Mouse (Mus musculus): ENCODE measurements around the gene Prpf31. TPM values are rescaled to one million over a fixed set of nuclear protein-coding genes. Genes with fewer than 3 reads are reported as not detected.
"Not testable (repeated sequence)": the region's sequence is repeated elsewhere in the genome, so short reads cannot be mapped to it uniquely, and the experiment has no call there.

The Prpf31 gene
- polyA plus RNA-seq, 1 experiment from 2014 or later: 150 TPM

DNA sequence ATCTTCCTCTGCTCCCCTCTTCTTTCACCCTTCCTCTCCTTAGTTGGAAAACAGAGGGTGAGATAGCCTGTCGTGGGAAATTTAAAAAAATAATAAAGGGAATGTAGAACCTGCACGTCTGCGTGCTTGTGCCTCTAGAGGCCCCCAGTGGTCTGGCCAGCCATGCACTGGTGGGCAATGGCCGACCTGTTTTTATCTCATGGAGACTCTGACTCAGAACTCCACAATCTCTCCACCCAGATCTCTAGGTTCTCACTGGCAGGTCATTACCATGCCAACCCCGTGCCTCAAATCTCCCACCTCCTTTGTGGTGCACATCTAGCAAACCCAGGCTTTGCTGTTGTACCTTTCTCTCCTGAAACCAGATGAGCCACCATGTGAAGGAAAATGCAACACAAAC is 35.1 kb upstream of the Prpf31 start:
- DNase-seq (ENCODE audit: low spot score): no peak

DNA sequence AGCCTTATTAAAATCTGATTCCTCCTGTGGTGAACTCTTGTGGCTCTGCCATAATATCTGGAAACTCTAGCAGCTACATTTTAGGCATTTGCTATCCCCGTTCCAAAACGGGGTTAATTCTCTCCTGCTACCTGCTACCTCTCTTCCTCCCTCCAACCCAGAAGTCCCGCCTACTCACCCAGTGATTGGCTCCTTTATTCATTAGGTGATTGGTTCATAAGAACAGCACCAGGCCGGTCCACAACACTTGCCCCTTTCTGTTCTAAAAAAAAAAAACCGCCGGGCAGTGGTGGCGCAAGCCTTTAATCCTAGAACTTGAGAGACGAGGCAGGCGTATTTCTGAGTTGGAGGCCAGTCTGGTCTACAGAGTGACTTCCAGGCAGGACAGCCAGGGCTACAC is 34.6 kb upstream of the Prpf31 start:
- ATAC-seq (ENCODE audit: insufficient number of reproducible peaks, low FRiP score, low TSS enrichment, low read depth): no peak
- DNase-seq (ENCODE audit: low spot score): no peak

More for the DNA sequence above, 35.1 kb upstream of the Prpf31 start:
- no peak for ATAC-seq (ENCODE audit: insufficient number of reproducible peaks, low FRiP score, low TSS enrichment, low read depth)
- Histone ChIP-seq H3K4me2 (ENCODE audit: low read depth, severe bottlenecking) (no peak overlapping the region), H3K4me3 (ENCODE audit: low read depth, low read length) (no peak overlapping the region), H3K9me3 (ENCODE audit: control insufficient read depth, low read length) (no peaks in the 10 kb centered on the region), H3K27ac (replicated peaks; ENCODE audit: low read depth, low read length) (no peak overlapping the region), H3K27me3 (ENCODE audit: control insufficient read depth, insufficient read depth, low read length) (no peaks in the 10 kb centered on the region), H3K9ac (ENCODE audit: low read length) (no peak overlapping the region), H3K36me3 (ENCODE audit: control insufficient read depth, insufficient read depth, low read length) (no peaks in the 10 kb centered on the region), H3K4me1 (ENCODE audit: control insufficient read depth, insufficient read depth, low read length) (no peaks in the 10 kb centered on the region)
- 17% methylated on average over 5 of the region's 5 CpGs for WGBS

DNA sequence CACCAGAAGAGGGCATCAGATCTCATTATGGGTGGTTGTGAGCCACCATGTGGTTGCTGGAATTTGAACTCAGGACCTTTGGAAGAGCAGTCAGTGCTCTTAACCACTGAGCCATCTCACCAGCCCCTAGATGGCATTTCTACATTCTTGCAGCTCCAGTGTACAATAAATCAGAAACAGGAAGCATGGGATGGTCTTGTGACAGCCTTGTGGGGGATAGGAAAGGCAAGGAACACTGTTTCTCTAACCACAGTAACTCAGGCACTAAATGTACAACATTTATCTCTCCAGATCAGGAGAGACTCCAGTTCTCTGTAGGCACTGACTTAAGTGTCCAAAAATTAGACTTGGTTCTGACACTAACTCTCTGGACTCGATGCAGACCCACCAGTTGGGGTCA is 32.0 kb upstream of the Prpf31 start:
- WGBS: 60% methylated on average over 1 of the region's 1 CpGs
- not testable (repeated sequence) for H3K9ac ChIP-seq (ENCODE audit: low read length); ATAC-seq (ENCODE audit: insufficient number of reproducible peaks, low FRiP score, low TSS enrichment, low read depth); H3K4me1 ChIP-seq (ENCODE audit: control insufficient read depth, insufficient read depth, low read length); H3K36me3 ChIP-seq (ENCODE audit: control insufficient read depth, insufficient read depth, low read length); H3K27ac ChIP-seq (replicated peaks; ENCODE audit: low read depth, low read length); H3K9me3 ChIP-seq (ENCODE audit: control insufficient read depth, low read length); H3K27me3 ChIP-seq (ENCODE audit: control insufficient read depth, insufficient read depth, low read length); DNase-seq (ENCODE audit: low spot score); H3K4me2 ChIP-seq (ENCODE audit: low read depth, severe bottlenecking); H3K4me3 ChIP-seq (ENCODE audit: low read depth, low read length)

More for the DNA sequence above, 34.6 kb upstream of the Prpf31 start:
- Histone ChIP-seq H3K4me1 (ENCODE audit: control insufficient read depth, insufficient read depth, low read length) (no peaks in the 10 kb centered on the region), H3K9ac (ENCODE audit: low read length) (no peak overlapping the region), H3K4me3 (ENCODE audit: low read depth, low read length) (no peak overlapping the region), H3K9me3 (ENCODE audit: control insufficient read depth, low read length) (no peaks in the 10 kb centered on the region), H3K36me3 (ENCODE audit: control insufficient read depth, insufficient read depth, low read length) (no peaks in the 10 kb centered on the region), H3K4me2 (ENCODE audit: low read depth, severe bottlenecking) (no peak overlapping the region), H3K27ac (replicated peaks; ENCODE audit: low read depth, low read length) (no peak overlapping the region), H3K27me3 (ENCODE audit: control insufficient read depth, insufficient read depth, low read length) (no peaks in the 10 kb centered on the region)
- 13% methylated on average over 9 of the region's 9 CpGs for WGBS

DNA sequence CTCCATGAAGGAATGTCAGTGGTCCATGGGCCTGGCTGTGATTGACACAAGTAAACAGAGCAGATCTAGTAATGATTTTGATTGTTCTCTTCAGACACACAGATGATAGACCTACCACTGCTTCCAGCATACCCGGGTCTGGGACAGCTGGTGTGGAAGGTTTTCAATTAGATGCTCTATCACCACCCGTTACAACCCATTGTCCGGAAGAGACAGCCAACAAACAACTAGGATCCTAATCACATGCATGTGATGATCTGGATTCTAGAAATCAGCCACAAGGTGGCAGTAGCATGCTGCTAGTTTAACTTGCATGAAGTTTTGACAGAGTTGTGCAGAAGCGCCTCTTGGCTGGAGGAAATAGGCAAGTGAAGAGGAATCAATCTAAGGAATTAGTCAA is 28.7 kb upstream of the Prpf31 start:
- Histone ChIP-seq H3K4me1 (ENCODE audit: control insufficient read depth, insufficient read depth, low read length) (no peaks in the 10 kb centered on the region), H3K4me3 (ENCODE audit: low read depth, low read length) (no peak overlapping the region), H3K9me3 (ENCODE audit: control insufficient read depth, low read length) (no peaks in the 10 kb centered on the region), H3K36me3 (ENCODE audit: control insufficient read depth, insufficient read depth, low read length) (no peaks in the 10 kb centered on the region), H3K9ac (ENCODE audit: low read length) (no peak overlapping the region), H3K4me2 (ENCODE audit: low read depth, severe bottlenecking) (no peak overlapping the region), H3K27ac (replicated peaks; ENCODE audit: low read depth, low read length) (no peak overlapping the region), H3K27me3 (ENCODE audit: control insufficient read depth, insufficient read depth, low read length) (no peaks in the 10 kb centered on the region)
- peak; percentile 72 for DNase-seq (ENCODE audit: low spot score)
- WGBS: 12% methylated on average over 4 of the region's 4 CpGs
- no peak for ATAC-seq (ENCODE audit: insufficient number of reproducible peaks, low FRiP score, low TSS enrichment, low read depth)

DNA sequence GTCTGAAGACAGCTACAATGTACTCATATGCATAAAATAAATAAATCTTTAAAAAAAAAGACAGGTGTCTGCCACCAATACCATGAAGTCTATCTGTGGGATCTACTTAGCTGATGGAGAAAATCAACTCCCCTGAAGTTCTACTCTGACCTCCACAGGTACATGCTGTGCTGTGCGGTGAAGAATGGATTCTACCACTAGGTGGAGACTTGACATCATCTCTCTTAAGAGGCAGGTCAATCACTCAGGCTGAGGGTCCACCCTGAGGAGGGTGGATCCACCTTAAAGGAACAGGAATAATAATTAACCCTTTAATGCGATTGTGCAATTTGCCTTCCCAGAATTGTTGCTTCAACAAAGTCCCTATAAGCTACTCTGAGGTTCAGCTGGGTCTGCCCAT is 23.0 kb upstream of the Prpf31 start:
- no peak overlapping the region for H3K4me3 ChIP-seq (ENCODE audit: low read depth, low read length)
- no peaks in the 10 kb centered on the region for H3K9me3 ChIP-seq (ENCODE audit: control insufficient read depth, low read length)
- whole genome bisulfite sequencing: 23% methylated on average over 2 of the region's 2 CpGs
- no peaks in the 10 kb centered on the region for H3K27me3 ChIP-seq (ENCODE audit: control insufficient read depth, insufficient read depth, low read length)
- H3K36me3 ChIP-seq (ENCODE audit: control insufficient read depth, insufficient read depth, low read length): no peaks in the 10 kb centered on the region
- no peak for ATAC-seq (ENCODE audit: insufficient number of reproducible peaks, low FRiP score, low TSS enrichment, low read depth)
- no peak overlapping the region for H3K9ac ChIP-seq (ENCODE audit: low read length)
- no peak for DNase-seq (ENCODE audit: low spot score)
- H3K4me1 ChIP-seq (ENCODE audit: control insufficient read depth, insufficient read depth, low read length): no peaks in the 10 kb centered on the region
- H3K27ac ChIP-seq (replicated peaks; ENCODE audit: low read depth, low read length): no peak overlapping the region
- no peak overlapping the region for H3K4me2 ChIP-seq (ENCODE audit: low read depth, severe bottlenecking)

DNA sequence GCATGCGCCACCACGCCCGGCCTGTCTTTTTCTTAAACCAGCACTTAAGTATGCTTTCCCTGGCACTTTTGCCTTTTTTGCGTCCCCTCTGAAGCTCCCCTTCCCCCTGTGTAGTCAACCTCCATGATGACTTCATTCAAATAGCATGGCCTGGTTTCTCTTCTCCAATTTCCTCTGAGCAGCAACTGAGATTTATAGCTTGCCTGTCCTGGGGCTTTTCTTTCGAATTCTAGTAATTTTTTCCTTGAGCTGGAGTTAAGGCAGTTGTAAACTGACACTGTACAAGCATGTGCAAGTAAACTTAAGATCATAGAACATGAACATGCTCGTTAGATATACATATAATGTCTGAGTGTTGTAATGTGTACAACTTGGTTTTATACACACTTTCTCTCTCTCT is 22.4 kb upstream of the Prpf31 start:
- 82% methylated on average over 6 of the region's 6 CpGs for WGBS
- H3K9me3 ChIP-seq (ENCODE audit: control insufficient read depth, low read length): no peaks in the 10 kb centered on the region
- no peak overlapping the region for H3K4me2 ChIP-seq (ENCODE audit: low read depth, severe bottlenecking)
- DNase-seq (ENCODE audit: low spot score) (no peak), ATAC-seq (ENCODE audit: insufficient number of reproducible peaks, low FRiP score, low TSS enrichment, low read depth) (no peak)
- no peaks in the 10 kb centered on the region for H3K36me3 ChIP-seq (ENCODE audit: control insufficient read depth, insufficient read depth, low read length)
- H3K9ac ChIP-seq (ENCODE audit: low read length): no peak overlapping the region
- H3K27ac ChIP-seq (replicated peaks; ENCODE audit: low read depth, low read length): no peak overlapping the region
- no peaks in the 10 kb centered on the region for H3K4me1 ChIP-seq (ENCODE audit: control insufficient read depth, insufficient read depth, low read length)
- no peaks in the 10 kb centered on the region for H3K27me3 ChIP-seq (ENCODE audit: control insufficient read depth, insufficient read depth, low read length)
- H3K4me3 ChIP-seq (ENCODE audit: low read depth, low read length): no peak overlapping the region

DNA sequence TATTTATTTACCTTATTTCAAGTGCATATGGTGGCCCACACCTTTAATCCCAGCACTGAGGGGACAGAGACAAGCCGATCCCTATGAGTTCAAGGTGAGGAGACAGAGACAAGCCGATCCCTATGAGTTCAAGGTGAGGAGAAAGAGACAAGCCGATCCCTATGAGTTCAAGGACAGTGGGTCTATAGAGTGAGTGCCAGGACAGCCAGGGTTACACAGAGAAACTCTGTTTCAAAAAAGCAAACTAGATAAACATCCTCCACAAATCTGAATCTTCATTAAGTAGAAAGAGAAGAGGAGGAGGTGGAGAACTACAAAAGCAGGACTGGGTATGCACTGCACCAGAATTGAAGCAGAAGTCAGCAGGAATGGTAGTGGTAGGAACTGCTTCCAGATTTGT is 21.1 kb upstream of the Prpf31 start:
- Histone ChIP-seq H3K4me3 (ENCODE audit: low read depth, low read length) (no peak overlapping the region), H3K27ac (replicated peaks; ENCODE audit: low read depth, low read length) (no peak overlapping the region), H3K4me2 (ENCODE audit: low read depth, severe bottlenecking) (no peak overlapping the region), H3K9ac (ENCODE audit: low read length) (no peak overlapping the region), H3K9me3 (ENCODE audit: control insufficient read depth, low read length) (no peaks in the 10 kb centered on the region), H3K4me1 (ENCODE audit: control insufficient read depth, insufficient read depth, low read length) (no peaks in the 10 kb centered on the region), H3K36me3 (ENCODE audit: control insufficient read depth, insufficient read depth, low read length) (no peaks in the 10 kb centered on the region), H3K27me3 (ENCODE audit: control insufficient read depth, insufficient read depth, low read length) (no peaks in the 10 kb centered on the region)
- 93% methylated on average over 3 of the region's 3 CpGs for WGBS
- DNase-seq (ENCODE audit: low spot score) (no peak), ATAC-seq (ENCODE audit: insufficient number of reproducible peaks, low FRiP score, low TSS enrichment, low read depth) (no peak)

DNA sequence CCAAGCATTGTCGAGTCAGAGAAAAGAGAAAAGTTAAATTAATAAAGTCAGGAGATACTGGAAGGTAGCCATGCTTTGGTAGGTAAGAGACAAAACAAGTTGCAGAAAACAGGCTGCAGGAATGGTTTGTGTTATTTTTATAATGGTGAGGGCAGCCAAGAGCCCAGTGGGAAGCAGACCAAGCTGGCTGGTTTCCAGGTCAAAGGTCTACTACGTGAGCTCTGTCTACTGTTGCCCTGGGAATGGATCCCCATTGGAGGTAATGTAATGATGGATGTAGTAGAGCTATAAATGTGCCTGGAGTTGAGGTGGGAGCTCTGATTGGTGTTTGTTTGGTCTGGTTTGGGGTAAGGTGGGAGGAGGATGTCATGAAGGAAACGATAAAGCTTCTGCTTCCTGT is 20.7 kb upstream of the Prpf31 start:
- H3K9ac ChIP-seq (ENCODE audit: low read length): no peak overlapping the region
- no peak overlapping the region; the same call in 1 of the 2 replicates for H3K4me2 ChIP-seq (ENCODE audit: low read depth, severe bottlenecking)
- DNase-seq (ENCODE audit: low spot score) (no peak), ATAC-seq (ENCODE audit: insufficient number of reproducible peaks, low FRiP score, low TSS enrichment, low read depth) (no peak)
- no peaks in the 10 kb centered on the region for H3K36me3 ChIP-seq (ENCODE audit: control insufficient read depth, insufficient read depth, low read length)
- no peak overlapping the region for H3K27ac ChIP-seq (replicated peaks; ENCODE audit: low read depth, low read length)
- no peaks in the 10 kb centered on the region for H3K27me3 ChIP-seq (ENCODE audit: control insufficient read depth, insufficient read depth, low read length)
- H3K9me3 ChIP-seq (ENCODE audit: control insufficient read depth, low read length): no peaks in the 10 kb centered on the region
- no peaks in the 10 kb centered on the region for H3K4me1 ChIP-seq (ENCODE audit: control insufficient read depth, insufficient read depth, low read length)
- no peak overlapping the region for H3K4me3 ChIP-seq (ENCODE audit: low read depth, low read length)
- 60% methylated on average over 3 of the region's 3 CpGs for WGBS

DNA sequence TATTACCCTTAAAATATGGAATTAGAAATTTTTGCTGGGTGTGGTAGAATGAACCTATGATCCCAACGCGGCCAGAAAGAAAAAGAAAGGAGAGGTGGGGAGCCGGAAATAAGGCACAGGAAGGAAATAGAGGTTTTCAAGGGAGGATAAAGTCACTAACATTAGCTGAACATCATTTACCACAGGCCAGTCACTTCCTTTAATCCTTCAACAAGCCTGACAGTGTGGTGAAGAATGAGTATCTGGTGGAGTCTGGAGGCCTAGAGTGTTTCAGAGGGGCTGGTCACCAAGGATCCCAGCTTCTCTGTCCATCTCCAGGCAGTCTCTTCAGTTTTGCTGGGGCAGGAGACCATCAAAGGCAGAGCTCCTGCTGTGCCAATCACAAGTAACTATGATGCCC is 19.3 kb upstream of the Prpf31 start:
- Histone ChIP-seq H3K9ac (ENCODE audit: low read length) (no peak overlapping the region), H3K4me1 (ENCODE audit: control insufficient read depth, insufficient read depth, low read length) (no peaks in the 10 kb centered on the region), H3K36me3 (ENCODE audit: control insufficient read depth, insufficient read depth, low read length) (no peaks in the 10 kb centered on the region), H3K27ac (replicated peaks; ENCODE audit: low read depth, low read length) (no peak overlapping the region), H3K9me3 (ENCODE audit: control insufficient read depth, low read length) (no peaks in the 10 kb centered on the region), H3K4me2 (ENCODE audit: low read depth, severe bottlenecking) (no peak overlapping the region), H3K4me3 (ENCODE audit: low read depth, low read length) (no peak overlapping the region), H3K27me3 (ENCODE audit: control insufficient read depth, insufficient read depth, low read length) (no peaks in the 10 kb centered on the region)
- ATAC-seq (ENCODE audit: insufficient number of reproducible peaks, low FRiP score, low TSS enrichment, low read depth) (no peak), DNase-seq (ENCODE audit: low spot score) (no peak)
- 87% methylated on average over 3 of the region's 3 CpGs for WGBS
